Mouse (Mus musculus) heart, adult 2 months (tissue): ENCODE results near the gene Tnk2. TPM values are rescaled to one million over a fixed set of nuclear protein-coding genes. Genes with fewer than 3 reads are reported as not detected.

ENCODE experiments used
- DNase-seq, 2 experiments: peaks; one replicate each; pipeline ENCODE4 v3.0.0; 2021
- H3K27ac ChIP-seq: fragments of 200-600 bp; 2 replicates; pipeline ENCODE4 v1.8.1; 2022
- H3K27me3 ChIP-seq: fragments of 200-500 bp; 2 replicates; pipeline ENCODE4 v1.6.1; 2012; ENCODE audit warnings: mild to moderate bottlenecking, low read length, inconsistent platforms, mixed read lengths; ENCODE audit not compliant: control insufficient read depth, insufficient read depth
- H3K36me3 ChIP-seq: fragments of 200-500 bp; 2 replicates; pipeline ENCODE4 v1.6.1; 2012; ENCODE audit warnings: low read length, inconsistent platforms; ENCODE audit not compliant: control insufficient read depth, insufficient read depth
- H3K4me1 ChIP-seq: fragments of 200-500 bp; 2 replicates; pipeline ENCODE4 v1.6.1; 2011; ENCODE audit warnings: low read length; ENCODE audit not compliant: control insufficient read depth, insufficient read depth
- H3K4me3 ChIP-seq: fragments of 200-600 bp; 2 replicates; pipeline ENCODE4 v1.8.1; 2022
- H3K79me2 ChIP-seq: fragments of 200-500 bp; replicated peaks from 2 replicates; pipeline ENCODE4 v1.6.1; 2012; ENCODE audit warnings: mild to moderate bottlenecking, inconsistent platforms, low read length, moderate library complexity, mixed read lengths; ENCODE audit not compliant: control insufficient read depth, insufficient read depth
- H3K9ac ChIP-seq: fragments of 200-500 bp; 2 replicates; pipeline ENCODE4 v1.6.1; 2012; ENCODE audit warnings: low read depth, mild to moderate bottlenecking, control low read depth, inconsistent platforms, low read length, mixed read lengths
- CTCF ChIP-seq: fragments of 200-600 bp; IDR thresholded peaks from 2 replicates; pipeline ENCODE4 v1.8.1; 2022; ENCODE audit warnings: antibody characterized with exemption, mild to moderate bottlenecking, moderate library complexity
- EP300 ChIP-seq: fragments of 200-500 bp; IDR thresholded peaks from 2 replicates; pipeline ENCODE4 v1.6.1; 2011; ENCODE audit warnings: low read depth, low read length, control low read depth; ENCODE audit not compliant: insufficient read depth
- POLR2A ChIP-seq: fragments of 200-500 bp; IDR thresholded peaks from 2 replicates; pipeline ENCODE4 v1.6.1; 2011; ENCODE audit warnings: mild to moderate bottlenecking, low read depth, low read length, control low read depth; ENCODE audit not compliant: insufficient read depth
- WGBS: fragments of 180-500 bp; shearing (Covaris S2); methylation state at CpG from one replicate; pipeline ENCODE4 v1.1.7; 2018; 5-methylcytosine and 5-hydroxymethylcytosine counted together
- intact Hi-C: fragments of 180-260 bp; cut with DNase I; formaldehyde crosslinking; loops from one replicate; pipeline ENCODE4 v1.15.1; 2025
- polyA plus RNA-seq: library from polyadenylated mRNA; depleted of rRNA; stranded (reverse); fragments of >200 nt; gene quantifications from 2 replicates; pipeline ENCODE4 v1.2.3, GENCODE M21; 2012
- total RNA-seq, 2 experiments: library from RNA; stranded (reverse); gene quantifications; 2 replicates each; pipeline ENCODE4 v1.2.3; 2021

The Tnk2 gene
- total and polyA plus RNA-seq, 3 experiments, result 17.8 to 37.0 (median 19.6) TPM

DNA sequence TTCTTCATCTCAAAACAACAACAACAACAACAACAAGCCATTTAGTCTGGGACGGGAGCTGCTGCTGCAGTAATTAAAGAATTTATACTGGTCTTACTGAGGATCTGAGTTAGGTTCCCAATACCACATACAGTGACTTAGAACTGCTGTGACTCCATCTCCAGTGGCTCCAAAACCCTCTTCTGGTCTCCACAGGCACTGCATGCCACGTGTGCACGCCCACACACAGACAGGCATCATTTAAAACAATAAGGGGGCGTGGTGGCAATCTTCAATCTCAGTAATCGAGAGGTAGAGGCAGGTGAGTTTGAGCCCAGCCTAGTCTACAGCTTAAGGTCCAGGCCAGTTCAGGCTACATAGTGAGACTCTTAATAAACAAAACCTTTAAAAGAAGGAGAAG, 43.5 kb downstream of the Tnk2 start:
- Histone ChIP-seq H3K79me2 (no peaks in the 10 kb centered on the region), H3K4me3 (no peak overlapping the region), H3K9ac (no peak overlapping the region), H3K27ac (no peak overlapping the region), H3K36me3 (no peaks in the 10 kb centered on the region), H3K27me3 (no peaks in the 10 kb centered on the region), H3K4me1 (no peaks in the 10 kb centered on the region)
- intact Hi-C loops, result no loop called here
- TF ChIP-seq CTCF, result no peak
- TF ChIP-seq EP300, result no peak
- no peak for TF ChIP-seq POLR2A
- DNase-seq, result no peak
- 75% methylated on average over 5 of the region's 5 CpGs for WGBS

DNA sequence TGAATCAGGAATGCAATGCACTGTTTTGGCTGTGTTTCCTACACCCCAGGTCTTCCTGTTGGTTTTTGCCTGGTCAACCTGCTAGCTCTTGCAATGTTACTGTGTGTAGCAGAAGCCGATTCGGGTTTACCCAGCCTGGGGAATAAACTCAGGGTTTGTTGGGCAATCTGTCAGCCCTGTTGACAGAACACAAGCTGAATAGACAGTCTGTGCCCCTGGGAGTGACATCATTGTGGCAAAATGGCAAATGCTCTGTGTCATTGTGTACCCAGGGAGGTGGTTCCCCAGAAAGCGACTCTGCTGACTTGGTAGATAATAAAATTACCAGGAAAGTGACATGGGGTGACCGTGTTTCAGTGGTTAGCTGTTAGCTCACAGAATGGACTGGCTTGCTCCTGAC, 45.1 kb downstream of the Tnk2 start:
- Histone ChIP-seq H3K36me3 (no peaks in the 10 kb centered on the region), H3K27me3 (no peaks in the 10 kb centered on the region), H3K27ac (no peak overlapping the region), H3K4me1 (no peaks in the 10 kb centered on the region), H3K79me2 (no peaks in the 10 kb centered on the region), H3K4me3 (no peak overlapping the region), H3K9ac (no peak overlapping the region)
- WGBS, result 55% methylated on average over 4 of the region's 4 CpGs
- DNase-seq, result no peak
- intact Hi-C loops, result loop anchor here (1.0 kb wide), 1 partner anchor 50 kb away; no protein-coding TSS in a partner anchor
- TF ChIP-seq CTCF (no peak), POLR2A (no peak), EP300 (no peak)

GRCm38 (mm10) chr16:32689501-32689900, 45.8 kb downstream of the Tnk2 start:
- peak; percentile 48 to 64 for DNase-seq
- Histone ChIP-seq H3K27ac (no peak overlapping the region), H3K9ac (no peak overlapping the region), H3K27me3 (no peaks in the 10 kb centered on the region), H3K79me2 (no peaks in the 10 kb centered on the region), H3K4me1 (no peaks in the 10 kb centered on the region), H3K4me3 (no peak overlapping the region), H3K36me3 (no peaks in the 10 kb centered on the region)
- WGBS, result 4% methylated on average over 9 of the region's 9 CpGs
- TF ChIP-seq CTCF, result peak; percentile 93
- TF ChIP-seq POLR2A, result no peak
- intact Hi-C loops, result loop anchor here (1.0 kb wide), 1 partner anchor 51 kb away; no protein-coding TSS in a partner anchor

GRCm38 (mm10) chr16:32696841-32697464, 53.3 kb downstream of the Tnk2 start:
- intact Hi-C loops, result loop anchor here (5.0 kb wide), 2 partner anchors 115 to 180 kb away; partner anchors contain the start of genes Fyttd1, Rubcn and Smbd1
- DNase-seq, result no peak
- WGBS, result 18% methylated on average over 7 of the region's 7 CpGs

GRCm38 (mm10) chr16:32697665-32698446, 54.2 kb downstream of the Tnk2 start:
- no peaks in the 10 kb centered on the region for H3K27me3 ChIP-seq
- no peak overlapping the region for H3K27ac ChIP-seq
- H3K4me3 ChIP-seq, result no peak overlapping the region
- WGBS, result 94% methylated on average over 22 of the region's 22 CpGs
- H3K9ac ChIP-seq, result no peak overlapping the region
- no peak for DNase-seq
- H3K79me2 ChIP-seq, result no peaks in the 10 kb centered on the region
- intact Hi-C loops, result loop anchor here (5.0 kb wide), 2 partner anchors 114 to 179 kb away; partner anchors contain the start of genes Fyttd1, Rubcn and Smbd1
- no peaks in the 10 kb centered on the region for H3K4me1 ChIP-seq
- no peaks in the 10 kb centered on the region for H3K36me3 ChIP-seq
- TF ChIP-seq CTCF, result no peak
- no peak for TF ChIP-seq EP300
- TF ChIP-seq POLR2A, result no peak

More at GRCm38 (mm10) chr16:32696841-32697464, 53.3 kb downstream of the Tnk2 start:
- Histone ChIP-seq H3K4me3 (no peak overlapping the region), H3K79me2 (no peaks in the 10 kb centered on the region), H3K27ac (no peak overlapping the region), H3K27me3 (no peaks in the 10 kb centered on the region), H3K4me1 (no peaks in the 10 kb centered on the region), H3K9ac (no peak overlapping the region), H3K36me3 (no peaks in the 10 kb centered on the region)
- TF ChIP-seq CTCF (peak; percentile 86), EP300 (no peak)

- Histone ChIP-seq H3K27ac (no peak overlapping the region), H3K79me2 (no peaks in the 10 kb centered on the region), H3K36me3 (no peaks in the 10 kb centered on the region), H3K4me3 (no peak overlapping the region), H3K27me3 (no peaks in the 10 kb centered on the region), H3K9ac (no peak overlapping the region), H3K4me1 (no peaks in the 10 kb centered on the region)
- no peak for TF ChIP-seq CTCF
- no peak for TF ChIP-seq EP300
- TF ChIP-seq POLR2A, result no peak
- intact Hi-C loops, result loop anchor here (5.0 kb wide), 2 partner anchors 114 to 179 kb away; partner anchors contain the start of genes Fyttd1, Rubcn and Smbd1
- no peak for DNase-seq
- WGBS, result 50% methylated on average over 7 of the region's 7 CpGs
Measured at GRCm38 (mm10) chr16:32698550-32698949, 54.9 kb downstream of the Tnk2 start.
